Mouse (Mus musculus) liver, adult 2 months (tissue): ENCODE data around the gene Gm28308.

Experiments
- CTCF ChIP-seq: fragments of 200-500 bp; IDR thresholded peaks from 2 replicates; pipeline ENCODE4 v1.5.1; 2011; ENCODE audit warnings: low read depth, low read length, control low read depth
- POLR2A ChIP-seq: fragments of 200-500 bp; IDR thresholded peaks from 2 replicates; pipeline ENCODE4 v1.6.1; 2011; ENCODE audit warnings: low read length, control low read depth; ENCODE audit not compliant: insufficient read depth; ENCODE audit errors: extremely low read depth

GRCm38 (mm10) chr6:52233546-52234427 is 20.6 kb upstream of the Gm28308 start:
- TF ChIP-seq CTCF (no peak), POLR2A (no peak)
